Mouse (Mus musculus): ENCODE data around the gene Mrs2.

Gene Mrs2

GRCm38 (mm10) chr13:25019793-25020539, at the start of gene Mrs2:
Gene Mrs2, minus strand, starts transcription at chr13:25020379.
- DNase-seq, result peak; percentile 89

- DNase-seq, result no peak
Measured at GRCm38 (mm10) chr13:25069765-25070164, 49.6 kb upstream of the Mrs2 start.

GRCm38 (mm10) chr13:25067183-25067582, 47.0 kb upstream of the Mrs2 start:
- DNase-seq, result no peak

GRCm38 (mm10) chr13:25066659-25067058, 46.5 kb upstream of the Mrs2 start:
- DNase-seq, result no peak

- DNase-seq, result peak; percentile 9
Measured at GRCm38 (mm10) chr13:25055873-25056667, 35.9 kb upstream of the Mrs2 start, which contains the start of gene Dcdc2a. Gene Dcdc2a, plus strand, starts transcription at chr13:25056004.

GRCm38 (mm10) chr13:25055111-25055554, 35.0 kb upstream of the Mrs2 start:
- peak; percentile 85 for DNase-seq

GRCm38 (mm10) chr13:25052671-25053070, 32.5 kb upstream of the Mrs2 start:
- DNase-seq, result no peak

GRCm38 (mm10) chr13:25039488-25039887, 19.3 kb upstream of the Mrs2 start:
- DNase-seq, result no peak

GRCm38 (mm10) chr13:25027114-25027425, 6.9 kb upstream of the Mrs2 start:
- no peak for DNase-seq

GRCm38 (mm10) chr13:25026409-25027113, 6.4 kb upstream of the Mrs2 start:
- no peak for DNase-seq

- no peak for DNase-seq
Measured at GRCm38 (mm10) chr13:25024655-25025054, 4.5 kb upstream of the Mrs2 start.

GRCm38 (mm10) chr13:25023129-25023528, 3.0 kb upstream of the Mrs2 start:
- DNase-seq, result no peak

GRCm38 (mm10) chr13:25022386-25022785, 2.2 kb upstream of the Mrs2 start:
- no peak for DNase-seq

GRCm38 (mm10) chr13:25020540-25020892, 337 bp upstream of the Mrs2 start:
- no peak for DNase-seq

GRCm38 (mm10) chr13:25018316-25018715, 1.9 kb downstream of the Mrs2 start:
- DNase-seq, result no peak

GRCm38 (mm10) chr13:25007115-25007514, 13.1 kb downstream of the Mrs2 start:
- DNase-seq, result no peak

- DNase-seq, result no peak
Measured at GRCm38 (mm10) chr13:25002965-25003364, 17.2 kb downstream of the Mrs2 start.

GRCm38 (mm10) chr13:24999538-24999937, 20.6 kb downstream of the Mrs2 start:
- no peak for DNase-seq

GRCm38 (mm10) chr13:24993160-24993559, 27.0 kb downstream of the Mrs2 start:
- peak; percentile 7 for DNase-seq

- DNase-seq, result no peak
Measured at GRCm38 (mm10) chr13:24989006-24989405, 31.2 kb downstream of the Mrs2 start.

- peak; percentile 52 for DNase-seq
Measured at GRCm38 (mm10) chr13:24988391-24988790, 31.8 kb downstream of the Mrs2 start.

- DNase-seq, result peak; percentile 31
Measured at GRCm38 (mm10) chr13:24985435-24985834, 34.7 kb downstream of the Mrs2 start.

- no peak for DNase-seq
Measured at GRCm38 (mm10) chr13:24981031-24981430, 39.1 kb downstream of the Mrs2 start.
